Mouse (Mus musculus): ENCODE results near the gene Armc7.

GRCm38 (mm10) chr11:115511121-115511520 lies 35.7 kb downstream of the Armc7 start:
- no peak for TF ChIP-seq USF1 (IDR thresholded peaks at IDR 0.05; ENCODE audit: low read depth)
- TF ChIP-seq CTCF (IDR thresholded peaks at IDR 0.05; ENCODE audit: control insufficient read depth, insufficient read depth, insufficient read length), result no peak
- TF ChIP-seq MAX (IDR thresholded peaks at IDR 0.05), result no peak
- TF ChIP-seq MYOD1 (IDR thresholded peaks at IDR 0.05; ENCODE audit: control insufficient read depth, insufficient read length, low read depth), result no peak
- TF ChIP-seq MYOG (IDR thresholded peaks at IDR 0.05; ENCODE audit: control insufficient read depth, extremely low read depth, insufficient read length), result no peak
